Mouse (Mus musculus): ENCODE results near the gene Sppl3.

DNA sequence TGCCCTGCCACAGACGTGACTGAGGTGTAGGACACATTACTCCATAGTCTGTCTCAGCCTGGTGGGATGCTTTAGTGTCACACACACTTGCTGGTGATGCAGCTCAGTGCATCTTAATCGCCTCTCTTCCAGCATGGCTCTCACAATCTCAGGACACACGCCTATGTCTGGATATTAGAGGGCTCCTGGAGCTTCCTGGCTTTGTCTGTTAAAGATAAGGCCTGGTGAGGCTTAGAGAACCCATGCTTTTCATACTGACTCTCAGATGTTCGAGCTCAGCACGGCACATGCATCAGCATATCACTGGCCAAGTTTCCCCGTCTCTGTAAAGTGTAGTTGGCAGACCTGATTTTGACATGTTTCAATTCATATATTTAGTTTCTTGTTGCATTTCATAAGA is 44.5 kb downstream of the Sppl3 start:
- TF ChIP-seq ZC3H11A (IDR thresholded peaks at IDR 0.05; ENCODE audit: borderline replicate concordance, low read depth, low read length) (no peak), MAFK (IDR thresholded peaks at IDR 0.05; ENCODE audit: insufficient read depth, low read depth, low read length) (no peak), CHD2 (IDR thresholded peaks at IDR 0.05; ENCODE audit: low read depth, low read length) (no peak), ZNF384 (IDR thresholded peaks at IDR 0.05; ENCODE audit: low read depth, low read length) (no peak), HCFC1 (IDR thresholded peaks at IDR 0.05; ENCODE audit: borderline replicate concordance, insufficient read depth, low read length) (no peak)
